Mouse (Mus musculus) left cerebral cortex, adult 11 months (tissue): ENCODE data around the gene Zfp52.

ENCODE experiments used
- DNase-seq: peaks from one replicate; pipeline ENCODE4 v3.0.0; 2022; ENCODE audit warnings: low spot score

The Zfp52 gene

GRCm38 (mm10) chr17:21535096-21536001 lies at the start of gene Zfp52:
Gene Zfp52 (plus strand): TSS chr17:21535539.
- DNase-seq: peak; percentile 31

GRCm38 (mm10) chr17:21488760-21489499 lies 46.4 kb upstream of the Zfp52 start, which contains the start of gene Zfp53:
Gene Zfp53 (plus strand): TSS chr17:21488998.
- peak; percentile 76 for DNase-seq

- DNase-seq: no peak
Measured at GRCm38 (mm10) chr17:21489500-21490001, 45.8 kb upstream of the Zfp52 start.

GRCm38 (mm10) chr17:21501365-21501764 lies 34.0 kb upstream of the Zfp52 start:
- DNase-seq: no peak

GRCm38 (mm10) chr17:21504524-21504923 lies 30.8 kb upstream of the Zfp52 start:
- DNase-seq: no peak

- no peak for DNase-seq
Measured at GRCm38 (mm10) chr17:21506258-21506657, 29.1 kb upstream of the Zfp52 start.

- DNase-seq: no peak
Measured at GRCm38 (mm10) chr17:21509756-21510155, 25.6 kb upstream of the Zfp52 start.

- peak; percentile 65 for DNase-seq
Measured at GRCm38 (mm10) chr17:21515403-21516105, 19.8 kb upstream of the Zfp52 start.

GRCm38 (mm10) chr17:21516201-21517129 lies 18.9 kb upstream of the Zfp52 start:
- no peak for DNase-seq

- no peak for DNase-seq
Measured at GRCm38 (mm10) chr17:21517130-21517671, 18.1 kb upstream of the Zfp52 start.

- DNase-seq: no peak
Measured at GRCm38 (mm10) chr17:21526270-21526669, 9.1 kb upstream of the Zfp52 start.

- no peak for DNase-seq
Measured at GRCm38 (mm10) chr17:21530645-21531330, 4.6 kb upstream of the Zfp52 start.

GRCm38 (mm10) chr17:21531621-21532020 lies 3.7 kb upstream of the Zfp52 start:
- DNase-seq: no peak

GRCm38 (mm10) chr17:21532101-21532951 lies 3.0 kb upstream of the Zfp52 start:
- peak; percentile 69 for DNase-seq

GRCm38 (mm10) chr17:21533961-21534360 lies 1.4 kb upstream of the Zfp52 start:
- DNase-seq: no peak

GRCm38 (mm10) chr17:21534460-21535095 lies 761 bp upstream of the Zfp52 start:
- peak; percentile 83 for DNase-seq

- no peak for DNase-seq
Measured at GRCm38 (mm10) chr17:21536096-21536495, 757 bp downstream of the Zfp52 start.

- DNase-seq: no peak
Measured at GRCm38 (mm10) chr17:21536676-21537075, 1.3 kb downstream of the Zfp52 start.

- DNase-seq: no peak
Measured at GRCm38 (mm10) chr17:21557831-21558230, 22.5 kb downstream of the Zfp52 start.
